Mouse (Mus musculus): Measurements from ENCODE around the gene P4ha3. TPM values are rescaled to one million over a fixed set of nuclear protein-coding genes. Genes with fewer than 3 reads are reported as not detected.

Gene P4ha3
- total RNA-seq, 2 experiments from 2014 or later, result 6.8 to 8.7 TPM

DNA sequence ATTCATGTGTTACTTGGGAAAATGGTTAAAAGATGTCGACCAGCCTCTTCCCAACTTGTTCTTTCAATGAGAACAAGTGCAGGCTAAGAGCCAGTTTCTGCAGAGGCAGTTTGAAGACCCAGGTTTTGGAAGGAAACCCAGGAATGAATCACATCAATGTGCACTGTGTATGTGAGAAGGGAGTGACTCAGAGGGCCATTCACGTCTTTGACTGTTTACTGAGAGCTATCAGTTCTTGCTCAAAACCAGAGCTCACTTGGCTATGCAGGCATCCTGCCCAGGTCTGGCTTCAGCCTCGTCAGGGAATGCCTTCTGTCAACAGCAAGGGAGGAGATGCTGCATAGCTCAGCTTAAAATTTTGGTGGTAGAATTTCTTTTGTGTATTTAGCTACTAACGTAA is 17.0 kb downstream of the P4ha3 start:
- intact Hi-C loops (cut with DNase I), result no loop called here

DNA sequence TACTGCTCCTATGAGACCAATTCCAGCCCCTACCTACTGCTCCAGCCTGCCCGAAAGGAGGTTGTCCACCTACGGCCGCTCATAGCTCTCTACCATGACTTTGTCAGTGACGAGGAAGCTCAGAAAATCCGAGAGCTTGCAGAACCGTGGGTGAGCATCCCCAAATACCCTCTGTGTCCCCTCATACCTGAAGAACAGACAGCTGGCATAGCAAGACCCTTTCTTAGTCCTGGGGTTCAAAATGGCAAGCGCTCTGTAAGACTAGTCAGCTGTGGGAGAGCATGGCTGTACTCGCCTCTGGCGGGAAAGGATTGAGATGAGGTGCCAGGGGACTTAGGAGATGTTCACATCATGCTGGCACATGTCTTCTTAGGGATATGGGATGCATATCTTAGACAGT is 20.6 kb downstream of the P4ha3 start:
- intact Hi-C loops (cut with DNase I), result no loop called here
- no peak for DNase-seq

More for the DNA sequence above, 17.0 kb downstream of the P4ha3 start:
- peak; percentile 34 for DNase-seq

DNA sequence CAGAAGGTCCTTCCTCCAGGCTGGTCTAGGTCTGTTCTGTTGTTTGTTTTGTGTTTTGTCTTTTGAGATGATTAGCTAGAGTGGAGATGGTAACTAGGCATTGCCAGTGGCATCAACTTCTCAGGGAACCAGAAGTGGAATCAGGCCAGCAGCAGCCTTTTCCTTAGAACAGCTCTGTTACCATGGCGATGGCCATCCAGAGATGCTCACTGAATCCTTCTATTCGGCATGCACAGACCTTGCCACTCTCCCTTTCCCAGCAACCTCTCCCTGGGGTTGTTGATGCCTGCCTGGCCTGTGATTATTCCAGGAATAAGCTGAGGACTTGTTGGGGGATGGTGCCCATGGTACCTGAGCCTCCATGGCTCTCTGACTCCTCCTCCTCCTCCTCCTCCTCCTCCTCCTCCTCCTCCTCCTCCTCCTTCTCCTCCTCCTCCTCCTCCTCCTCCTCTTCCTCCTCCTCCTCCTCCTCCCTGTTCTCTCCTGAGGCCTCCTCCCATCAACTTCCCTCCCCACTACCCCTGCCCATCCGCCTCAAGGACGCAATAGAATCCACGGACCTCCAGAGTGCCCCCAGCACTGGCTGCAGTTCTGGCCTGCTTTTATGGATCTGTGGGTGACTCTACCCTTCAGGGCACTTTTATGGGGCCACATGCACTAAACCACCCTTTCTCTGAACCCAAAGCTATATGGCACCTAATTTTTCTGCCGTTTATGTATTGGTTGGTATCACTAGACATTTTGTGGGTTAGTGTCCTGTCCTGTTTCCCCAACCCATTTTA is 22.7 kb downstream of the P4ha3 start:
- DNase-seq, result peak; percentile 72
- intact Hi-C loops (cut with DNase I), result no loop called here

DNA sequence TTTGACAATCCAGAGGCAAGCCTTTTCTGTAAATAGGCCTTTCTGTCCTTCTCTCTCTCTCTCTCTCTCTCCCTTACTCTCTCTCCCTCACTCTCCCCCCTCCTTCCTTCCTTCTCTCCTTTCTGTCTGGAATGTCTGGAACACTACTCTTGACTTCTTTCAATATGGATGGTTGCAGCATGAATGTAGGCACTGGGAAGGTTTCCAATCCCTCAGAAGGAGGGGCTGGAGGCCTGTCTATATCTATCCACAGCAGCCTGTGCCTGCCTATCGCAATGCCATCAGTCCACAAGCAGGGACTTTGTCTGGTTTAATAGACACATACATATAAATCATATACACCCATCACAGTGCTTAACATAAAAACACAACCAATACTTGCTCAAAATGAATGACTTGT is 23.9 kb downstream of the P4ha3 start:
- intact Hi-C loops (cut with DNase I), result no loop called here
- DNase-seq, result no peak

DNA sequence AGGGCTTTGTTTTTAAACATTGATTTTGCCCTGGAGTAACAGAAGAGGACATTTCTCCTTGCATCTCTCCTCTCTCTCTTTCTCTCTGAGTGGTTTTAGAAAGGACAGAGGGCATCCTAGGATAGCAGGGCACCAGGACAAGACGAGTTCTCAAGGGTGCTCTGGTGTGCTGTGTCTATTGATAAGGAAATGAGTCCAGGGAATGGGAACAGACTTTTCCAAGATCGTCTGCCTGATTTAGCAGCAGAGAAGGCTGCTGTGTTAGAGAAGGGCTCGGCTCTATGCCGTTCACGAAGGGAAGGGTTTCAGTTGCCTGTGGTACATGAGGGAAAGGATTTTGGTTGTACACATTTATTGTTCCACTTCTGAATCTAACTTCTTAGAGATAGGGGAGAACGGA is 24.4 kb downstream of the P4ha3 start:
- DNase-seq, result no peak

DNA sequence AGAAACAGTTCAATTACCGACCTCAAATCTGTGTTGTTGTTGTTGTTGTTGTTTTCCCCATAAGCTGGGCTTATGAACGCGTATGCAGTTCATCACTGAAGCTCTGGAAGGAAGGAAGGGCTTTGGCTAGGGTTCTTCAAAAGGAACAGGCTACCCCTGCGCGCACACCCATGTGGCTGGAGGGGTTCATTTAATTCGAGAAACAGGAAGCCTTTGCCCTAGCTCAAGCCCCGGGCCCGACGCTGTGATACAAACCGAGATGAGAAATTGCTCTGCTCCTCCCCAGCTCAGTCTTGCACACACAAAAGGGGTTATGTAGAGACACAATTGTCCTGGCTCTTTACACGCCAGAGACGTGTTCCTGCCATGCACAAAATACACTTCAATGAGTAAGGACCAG is 25.0 kb downstream of the P4ha3 start:
- DNase-seq, result no peak
- intact Hi-C loops (cut with DNase I), result no loop called here

More for the DNA sequence above, 24.4 kb downstream of the P4ha3 start:
- intact Hi-C loops (cut with DNase I), result no loop called here

DNA sequence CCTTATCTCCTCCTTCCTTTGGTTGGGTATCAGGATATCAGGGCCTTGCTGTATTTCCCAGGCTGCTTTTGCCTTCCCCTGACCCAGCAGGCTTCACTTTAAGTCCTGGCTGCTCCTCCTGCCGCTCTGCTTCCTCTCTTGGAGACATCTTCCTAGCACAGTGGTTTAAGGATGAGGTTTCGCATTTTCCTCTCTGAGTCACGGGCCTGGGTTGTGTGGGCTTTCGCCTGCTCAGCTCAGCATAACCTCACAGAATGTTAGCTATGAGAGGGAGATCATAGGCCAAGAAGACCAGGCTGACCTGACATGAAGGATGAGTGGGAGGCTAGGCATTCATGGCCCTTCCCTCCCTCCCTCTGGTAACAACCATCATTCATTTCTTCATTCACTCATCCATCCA is 27.4 kb downstream of the P4ha3 start:
- intact Hi-C loops (cut with DNase I), result no loop called here
- no peak for DNase-seq

DNA sequence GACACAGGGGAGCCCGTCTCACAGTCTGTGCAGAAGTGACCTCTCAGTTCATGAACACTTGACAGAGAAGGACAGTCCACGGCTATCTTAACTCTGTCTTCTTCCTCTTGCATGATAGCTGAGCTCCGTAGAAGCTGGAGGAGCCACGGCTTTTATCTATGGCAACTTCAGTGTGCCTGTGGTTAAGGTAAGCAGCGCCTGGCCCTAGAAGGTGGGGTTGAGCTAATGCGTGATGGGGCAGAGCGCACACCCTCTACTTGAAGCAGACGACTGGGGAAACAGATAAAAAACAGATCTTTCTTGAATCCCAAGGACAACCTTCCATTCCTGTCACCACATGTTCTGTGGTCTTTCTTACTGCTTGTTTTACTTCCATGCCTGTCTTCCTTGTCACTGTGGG is 31.6 kb downstream of the P4ha3 start:
- intact Hi-C loops (cut with DNase I), result no loop called here
- DNase-seq, result no peak

DNA sequence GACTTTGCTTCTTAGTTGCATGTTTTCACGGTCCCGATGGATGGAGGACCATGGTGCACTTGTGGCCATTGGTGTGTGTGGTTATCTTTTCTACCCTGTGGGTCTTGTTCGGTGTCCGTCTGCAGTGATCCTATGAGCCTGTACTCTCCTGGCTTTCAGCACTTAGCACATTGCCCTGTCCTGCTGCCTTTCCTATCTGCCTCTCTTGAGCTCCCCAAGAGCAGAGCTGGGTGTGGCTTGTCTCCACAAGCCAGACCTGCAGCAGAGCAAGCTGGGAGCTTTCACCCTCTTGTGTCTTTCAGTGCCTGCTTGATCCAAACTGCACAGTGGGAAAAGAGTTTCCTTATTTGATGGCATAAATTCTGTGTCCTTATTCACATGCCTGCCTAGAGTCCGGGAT is 32.2 kb downstream of the P4ha3 start:
- intact Hi-C loops (cut with DNase I), result no loop called here
- no peak for DNase-seq

DNA sequence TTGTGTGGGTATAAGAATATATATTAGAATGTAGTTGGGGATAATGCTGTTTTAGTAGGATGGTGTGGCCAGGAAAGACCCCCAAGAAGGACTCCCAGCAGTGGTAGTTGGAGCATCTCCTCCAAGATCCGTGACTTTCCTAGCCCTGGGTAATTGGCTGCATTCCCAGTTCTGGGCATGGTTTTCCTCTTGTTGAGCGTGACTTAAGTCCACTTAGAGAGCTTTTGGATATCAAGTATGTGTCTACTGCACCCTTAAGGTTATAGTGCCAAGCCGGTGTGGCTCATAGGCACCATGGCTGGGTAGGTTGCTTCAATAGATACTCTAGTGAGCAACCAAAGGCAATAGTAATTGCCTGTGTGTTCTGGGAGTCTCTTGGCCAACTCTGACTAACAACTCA is 38.4 kb downstream of the P4ha3 start:
- intact Hi-C loops (cut with DNase I), result no loop called here

DNA sequence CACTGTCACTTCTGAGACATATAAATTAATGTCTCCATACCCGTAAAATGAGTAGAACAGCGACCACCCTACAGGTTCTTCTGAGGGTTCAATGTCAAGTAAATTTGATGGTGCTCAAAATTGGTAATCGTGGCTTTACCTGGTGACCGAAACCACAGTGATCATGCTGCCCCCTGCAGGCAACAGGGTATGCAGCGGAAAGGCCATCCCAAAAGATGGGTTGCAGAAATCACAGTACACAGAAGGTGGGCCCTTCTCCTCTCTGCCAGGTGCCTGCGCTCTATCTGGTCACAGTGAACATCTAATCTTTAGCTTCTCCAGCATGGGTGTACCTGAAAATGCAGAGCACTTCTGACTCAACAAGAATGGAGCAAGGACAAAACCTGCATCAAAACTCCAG is 40.2 kb downstream of the P4ha3 start:
- intact Hi-C loops (cut with DNase I), result loop anchor here (5.0 kb wide), 1 partner anchor 43 kb away; no protein-coding TSS in a partner anchor
- peak; percentile 53 for DNase-seq

More for the DNA sequence above, 38.4 kb downstream of the P4ha3 start:
- no peak for DNase-seq

DNA sequence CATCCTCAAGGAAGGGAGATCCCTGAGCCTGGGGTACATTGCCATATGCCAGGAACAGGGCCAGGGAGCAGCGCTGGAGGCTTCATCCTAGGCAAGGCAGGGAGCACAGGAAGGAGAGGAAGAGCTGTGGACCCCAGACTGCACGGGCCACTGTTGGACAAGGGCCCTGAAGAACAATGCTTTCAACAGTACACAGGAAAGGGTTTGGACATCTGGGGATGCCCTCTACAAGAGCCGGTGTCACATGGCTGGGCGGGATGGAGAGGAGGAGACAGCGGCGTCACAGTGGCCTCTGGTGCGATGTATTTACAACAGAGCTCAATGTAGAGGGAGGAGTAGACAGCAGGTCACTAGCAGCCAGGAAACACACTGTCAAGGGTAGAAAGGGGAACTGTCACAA is 42.2 kb downstream of the P4ha3 start:
- DNase-seq, result no peak
- intact Hi-C loops (cut with DNase I), result loop anchor here (5.0 kb wide), 1 partner anchor 45 kb away; no protein-coding TSS in a partner anchor

DNA sequence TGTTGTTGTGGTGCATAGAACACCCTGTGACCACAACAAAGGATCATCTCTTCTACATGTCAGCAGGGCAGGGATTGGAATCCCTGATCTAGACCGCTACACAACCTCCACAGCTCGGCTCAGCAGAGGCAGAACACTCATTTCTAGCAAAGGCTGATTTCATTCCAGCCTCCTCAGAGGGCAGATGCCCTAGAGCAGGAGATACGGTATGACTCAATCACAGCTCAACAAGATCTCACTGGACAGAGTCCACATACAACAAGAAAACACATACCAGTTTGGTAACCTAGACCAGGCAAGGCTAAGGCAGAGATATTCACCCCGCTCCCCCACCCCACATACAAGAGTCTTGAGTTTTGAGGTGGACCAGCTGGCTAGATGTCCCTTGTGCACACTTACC is 43.3 kb downstream of the P4ha3 start:
- no peak for DNase-seq
- intact Hi-C loops (cut with DNase I), result loop anchor here (5.0 kb wide), 1 partner anchor 46 kb away; no protein-coding TSS in a partner anchor

DNA sequence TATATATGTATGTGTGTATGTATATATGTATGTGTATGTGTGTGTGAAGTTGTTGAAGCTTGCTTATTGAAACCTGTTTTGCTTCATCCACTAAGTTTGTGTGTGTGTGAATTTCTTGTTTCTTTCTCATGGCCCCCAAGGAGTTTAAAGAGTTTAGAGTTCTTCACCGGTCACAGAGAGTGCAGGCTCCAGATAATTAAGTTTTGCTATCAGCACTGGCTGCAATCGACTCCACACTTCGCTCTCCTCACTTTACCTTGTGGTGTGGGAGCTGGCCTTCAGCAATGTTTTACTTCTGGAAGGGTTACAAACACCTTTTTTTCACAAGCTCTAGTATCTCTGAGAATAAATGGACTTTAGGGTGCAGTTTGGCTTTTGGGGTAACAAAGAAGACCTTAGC is 45.9 kb downstream of the P4ha3 start:
- no peak for DNase-seq
- intact Hi-C loops (cut with DNase I), result no loop called here

DNA sequence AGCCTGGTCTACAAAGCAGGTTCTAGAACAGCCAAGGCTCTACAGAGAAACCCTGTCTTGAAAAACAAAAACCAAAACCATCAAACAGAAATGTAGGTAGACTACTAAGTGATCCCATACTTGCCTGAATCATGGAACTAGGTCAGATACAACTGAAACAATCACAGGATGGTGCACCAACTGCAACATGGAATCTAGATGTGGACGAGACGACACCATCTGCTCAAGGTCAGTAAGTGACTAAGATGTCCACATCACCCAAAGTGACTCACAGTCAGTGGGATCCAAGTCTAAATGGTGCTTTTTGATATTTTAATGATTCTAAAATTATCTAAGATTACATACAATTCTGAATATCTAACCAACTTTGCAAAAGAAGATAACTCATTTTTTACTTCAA is 50.6 kb downstream of the P4ha3 start:
- intact Hi-C loops (cut with DNase I), result no loop called here
- no peak for DNase-seq

DNA sequence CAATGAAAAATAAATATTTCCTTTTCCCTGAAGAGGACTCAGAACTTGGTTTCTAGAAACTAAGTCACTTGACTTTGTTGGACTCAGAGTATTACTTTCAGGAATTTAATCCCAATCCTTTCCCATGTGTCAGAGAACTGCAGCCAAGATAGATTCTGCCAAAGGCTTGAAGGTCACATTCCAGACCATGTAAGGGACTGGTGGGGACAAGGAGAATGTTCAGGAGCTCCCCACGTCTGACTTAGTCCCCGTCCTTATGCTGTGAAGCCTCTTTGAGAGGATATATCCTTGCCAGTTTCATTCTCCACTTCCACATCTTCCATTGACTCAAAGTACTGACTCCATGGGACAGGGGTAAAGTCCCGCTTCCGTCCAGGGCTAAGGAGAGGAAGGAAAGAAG is 69.7 kb downstream of the P4ha3 start:
- intact Hi-C loops (cut with DNase I), result no loop called here
- no peak for DNase-seq

DNA sequence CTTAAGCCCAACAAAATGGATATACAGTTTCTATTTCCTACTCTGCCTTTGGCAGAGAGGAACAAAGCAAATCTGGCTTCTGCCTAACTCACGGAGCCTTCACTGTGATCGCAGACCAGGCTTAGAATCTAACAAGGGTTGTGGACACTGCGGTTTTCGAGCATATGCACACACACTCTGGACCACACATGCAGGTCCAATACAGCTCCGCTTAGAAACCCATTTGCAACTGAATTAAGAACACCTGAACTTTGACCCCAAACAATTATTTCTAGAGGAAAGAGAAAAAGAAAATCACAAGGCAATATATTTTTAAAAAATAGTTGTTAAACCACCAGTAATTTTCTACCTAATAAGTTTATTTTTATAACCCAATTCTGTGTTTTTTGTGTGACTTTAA is 71.0 kb downstream of the P4ha3 start:
- no peak for DNase-seq
- intact Hi-C loops (cut with DNase I), result no loop called here

DNA sequence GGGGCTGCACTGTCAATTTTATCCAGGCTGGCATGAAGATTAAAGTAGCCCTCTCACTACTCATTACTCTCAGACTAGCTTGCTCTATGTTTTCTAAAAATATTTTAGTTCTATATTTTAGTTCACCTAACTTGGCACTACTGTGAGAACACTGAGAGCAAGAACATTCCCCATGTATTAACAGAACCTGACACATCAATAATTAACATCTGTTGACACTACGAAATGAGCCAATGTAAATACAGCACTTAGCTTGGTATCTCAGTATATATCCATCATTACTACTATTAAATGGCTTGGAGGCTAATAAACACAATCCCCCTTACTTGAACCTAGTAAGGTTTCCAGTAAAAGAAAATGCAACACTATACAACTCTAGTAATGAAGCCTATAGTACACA is 71.4 kb downstream of the P4ha3 start:
- no peak for DNase-seq
- intact Hi-C loops (cut with DNase I), result no loop called here

DNA sequence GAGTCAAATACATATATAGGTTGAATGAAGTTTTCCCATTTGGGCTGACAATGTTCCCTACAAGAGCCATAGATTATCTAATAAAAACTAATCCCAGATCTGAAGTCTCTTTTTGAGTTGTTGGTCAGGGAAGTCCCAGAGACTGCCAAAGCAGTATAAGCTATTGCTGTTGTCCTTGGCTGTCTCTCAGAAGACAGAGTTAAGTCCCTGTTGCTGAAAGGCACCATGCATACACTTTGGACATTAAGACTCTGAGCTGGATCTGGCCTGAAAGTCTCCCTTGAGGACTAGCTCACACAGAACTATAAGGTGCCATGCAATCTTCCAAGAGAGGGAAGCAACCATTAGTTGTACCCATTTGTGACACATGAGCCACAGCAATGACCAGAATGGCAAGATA is 72.5 kb downstream of the P4ha3 start:
- intact Hi-C loops (cut with DNase I), result no loop called here
- no peak for DNase-seq

DNA sequence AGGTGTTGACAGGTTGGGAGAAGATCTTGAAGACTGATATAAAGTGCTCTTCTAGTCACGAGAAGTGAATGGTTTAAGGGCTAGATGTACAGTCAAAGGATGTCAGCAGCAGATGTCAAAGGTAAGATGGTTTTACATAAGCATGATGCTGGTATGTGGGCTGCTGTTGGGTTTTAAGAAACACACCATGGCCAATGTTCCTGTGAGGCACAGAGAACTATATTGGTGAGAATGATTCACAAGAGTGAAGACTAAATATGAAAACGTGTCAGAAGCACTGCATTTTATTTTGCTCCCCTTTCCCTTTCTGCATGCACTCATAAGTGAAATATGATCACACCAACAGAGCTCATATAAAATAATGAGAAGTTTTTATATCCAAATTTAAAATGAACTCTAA is 77.8 kb downstream of the P4ha3 start:
- no peak for DNase-seq
- intact Hi-C loops (cut with DNase I), result no loop called here

DNA sequence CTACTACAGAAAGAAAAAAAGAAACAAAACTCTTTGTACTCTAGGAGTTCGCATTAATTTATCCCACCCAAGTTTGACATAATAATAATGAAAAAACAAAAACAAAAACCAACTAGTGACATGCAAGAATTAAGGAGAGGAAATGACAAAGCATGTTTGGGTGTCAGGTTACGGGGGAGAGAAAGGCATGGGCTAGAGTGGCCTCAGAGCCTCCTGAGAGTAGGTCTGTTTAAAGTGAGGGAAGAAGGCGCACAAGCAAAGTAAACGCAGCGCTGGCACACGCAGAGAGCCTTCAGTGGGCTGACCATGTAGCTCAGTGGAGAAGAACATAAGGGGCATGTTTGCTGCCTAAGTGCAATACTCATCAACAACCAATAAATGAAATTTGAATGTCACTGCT is 79.6 kb downstream of the P4ha3 start:
- intact Hi-C loops (cut with DNase I), result no loop called here

More for the DNA sequence above, 79.6 kb downstream of the P4ha3 start:
- DNase-seq, result no peak

All from left cerebral cortex, postnatal 4 days (tissue).